Mouse (Mus musculus): ENCODE data around the gene Exosc5. TPM values are rescaled to one million over a fixed set of nuclear protein-coding genes. Genes with fewer than 3 reads are reported as not detected.

The Exosc5 gene
- total RNA-seq (2015; ENCODE audit: low replicate concordance) (5.4 and 13.8 TPM in 2 replicates), total RNA-seq (2017; ENCODE audit: low replicate concordance) (3.6 and 10.1 TPM in 2 replicates)

- ATAC-seq (replicated peaks; ENCODE audit: low FRiP score, poor library complexity, severe bottlenecking) = peak; percentile 97
Observed at GRCm38 (mm10) chr7:25658657-25659472, at the start of gene Exosc5, which contains the start of gene Bckdha. Gene Exosc5 (plus strand): TSS chr7:25659164. Gene Bckdha (minus strand): TSS chr7:25658981.

GRCm38 (mm10) chr7:25610056-25610455 lies 48.9 kb upstream of the Exosc5 start:
- no peak for ATAC-seq (replicated peaks; ENCODE audit: low FRiP score, poor library complexity, severe bottlenecking)

- no peak for ATAC-seq (replicated peaks; ENCODE audit: low FRiP score, poor library complexity, severe bottlenecking)
Observed at GRCm38 (mm10) chr7:25611501-25611900, 47.5 kb upstream of the Exosc5 start.

- no peak for ATAC-seq (replicated peaks; ENCODE audit: low FRiP score, poor library complexity, severe bottlenecking)
Observed at GRCm38 (mm10) chr7:25614086-25614485, 44.9 kb upstream of the Exosc5 start.

- ATAC-seq (replicated peaks; ENCODE audit: low FRiP score, poor library complexity, severe bottlenecking) = no peak
Observed at GRCm38 (mm10) chr7:25614831-25615705, 43.9 kb upstream of the Exosc5 start.

- ATAC-seq (replicated peaks; ENCODE audit: low FRiP score, poor library complexity, severe bottlenecking) = no peak
Observed at GRCm38 (mm10) chr7:25615706-25616011, 43.3 kb upstream of the Exosc5 start, which contains the start of gene Erich4. Gene Erich4 (minus strand): TSS chr7:25615892.

- ATAC-seq (replicated peaks; ENCODE audit: low FRiP score, poor library complexity, severe bottlenecking) = no peak
Observed at GRCm38 (mm10) chr7:25617376-25618160, 41.4 kb upstream of the Exosc5 start.

GRCm38 (mm10) chr7:25618865-25619721 lies 39.9 kb upstream of the Exosc5 start, which contains the start of gene Dmac2:
Gene Dmac2 (plus strand): TSS chr7:25619414.
- ATAC-seq (replicated peaks; ENCODE audit: low FRiP score, poor library complexity, severe bottlenecking) = peak; percentile 90

- no peak for ATAC-seq (replicated peaks; ENCODE audit: low FRiP score, poor library complexity, severe bottlenecking)
Observed at GRCm38 (mm10) chr7:25619722-25619991, 39.3 kb upstream of the Exosc5 start.

GRCm38 (mm10) chr7:25620101-25620500 lies 38.9 kb upstream of the Exosc5 start:
- ATAC-seq (replicated peaks; ENCODE audit: low FRiP score, poor library complexity, severe bottlenecking) = no peak

- ATAC-seq (replicated peaks; ENCODE audit: low FRiP score, poor library complexity, severe bottlenecking) = no peak
Observed at GRCm38 (mm10) chr7:25620751-25621150, 38.2 kb upstream of the Exosc5 start.

GRCm38 (mm10) chr7:25623857-25624370 lies 35.0 kb upstream of the Exosc5 start:
- ATAC-seq (replicated peaks; ENCODE audit: low FRiP score, poor library complexity, severe bottlenecking) = no peak

- no peak for ATAC-seq (replicated peaks; ENCODE audit: low FRiP score, poor library complexity, severe bottlenecking)
Observed at GRCm38 (mm10) chr7:25624851-25625250, 34.1 kb upstream of the Exosc5 start.

GRCm38 (mm10) chr7:25625594-25626250 lies 33.2 kb upstream of the Exosc5 start:
- ATAC-seq (replicated peaks; ENCODE audit: low FRiP score, poor library complexity, severe bottlenecking) = no peak

GRCm38 (mm10) chr7:25626509-25627430 lies 32.2 kb upstream of the Exosc5 start, which contains the start of gene B3gnt8:
Gene B3gnt8 (plus strand): TSS chr7:25626654.
- no peak for ATAC-seq (replicated peaks; ENCODE audit: low FRiP score, poor library complexity, severe bottlenecking)

- no peak for ATAC-seq (replicated peaks; ENCODE audit: low FRiP score, poor library complexity, severe bottlenecking)
Observed at GRCm38 (mm10) chr7:25627431-25628322, 31.3 kb upstream of the Exosc5 start.

GRCm38 (mm10) chr7:25628323-25628620 lies 30.7 kb upstream of the Exosc5 start:
- ATAC-seq (replicated peaks; ENCODE audit: low FRiP score, poor library complexity, severe bottlenecking) = no peak

Measured in erythroblast, adult 5-6 weeks (primary cell).